9 mouse cellular contexts compared by ENCODE assay signal in the genomic region with DNA sequence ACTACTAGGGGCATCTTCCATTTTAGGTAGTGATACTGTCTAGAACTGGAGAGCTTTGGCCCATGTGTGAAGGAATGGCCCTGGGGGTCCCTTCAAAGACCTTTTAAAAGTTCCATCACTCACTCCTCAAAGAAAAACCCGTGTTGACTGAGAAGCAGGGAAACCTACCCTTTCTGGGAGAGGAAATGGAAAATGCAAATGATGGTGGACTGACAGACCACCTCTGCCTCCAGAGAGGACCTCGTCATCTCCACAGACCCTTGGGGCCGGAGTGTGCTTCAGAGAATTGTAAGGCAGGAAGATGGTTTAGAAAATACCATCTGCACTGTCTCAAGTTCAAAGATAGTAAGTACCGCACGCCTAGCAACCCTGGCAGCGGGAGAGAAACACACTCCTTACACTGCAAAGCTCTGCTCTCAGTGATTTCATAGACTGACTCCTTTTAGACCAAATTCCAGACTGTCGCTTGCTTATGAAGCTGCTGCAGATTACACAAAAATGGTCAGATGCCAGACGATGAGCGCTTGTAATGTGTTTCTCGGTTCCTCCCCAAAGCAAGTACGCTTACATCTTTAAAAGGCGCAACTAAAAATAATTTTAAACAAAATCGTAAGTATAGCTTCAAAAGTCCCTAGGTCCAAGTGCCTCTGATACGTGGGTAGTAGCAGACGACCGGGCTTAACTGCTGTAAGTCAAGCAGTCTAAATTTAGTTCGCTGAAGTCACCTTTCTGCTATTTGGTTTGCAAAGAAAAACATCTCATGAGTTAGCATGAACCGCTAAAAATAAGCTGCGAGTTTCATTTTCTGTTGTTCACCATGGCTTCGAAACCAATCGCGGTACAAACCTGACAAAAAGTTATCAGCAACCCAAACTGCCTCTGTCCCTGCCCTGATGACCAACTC. TPM values are rescaled to one million over a fixed set of nuclear protein-coding genes. Genes with fewer than 3 reads are reported as not detected.
DNase-seq lines count a peak whose midpoint lies in the region; ATAC-seq and TF ChIP-seq lines count a peak whose summit lies in the region.
"Had no signal": no experiment of that assay in that cellular context is flagged by ENCODE, and none has a peak within 500 bp of the region (broad histone marks: within the 10 kb centered on the region; RNA-seq: fewer than 3 reads in every experiment).

No protein-coding gene starts in this region.

- no peaks in the 10 kb centered on the region for H3K4me1 ChIP-seq in testis, adult 2 months (ENCODE audit: control insufficient read depth, insufficient read depth, low read length)
- peaks cover 40% of the 10 kb centered on the region for H3K4me1 ChIP-seq in heart, embryonic 12.5 days (replicated peaks)
- peaks cover 23% of the 10 kb centered on the region for H3K4me1 ChIP-seq in lung, embryonic 15.5 days
- 0 out of 2 replicates have a peak, but pooled peaks cover 2% of the 10 kb centered on the region for H3K4me1 ChIP-seq in stomach, postnatal 0 days (replicated peaks; ENCODE audit: control insufficient read depth, insufficient read depth)
- no peaks in the 10 kb centered on the region for H3K4me1 ChIP-seq in kidney, embryonic 14.5 days (ENCODE audit: control insufficient read depth, insufficient read depth, low read length)

- no peaks in the 10 kb centered on the region for H3K36me3 ChIP-seq in testis, adult 2 months (ENCODE audit: control insufficient read depth, insufficient read depth, low read length)
- H3K36me3 ChIP-seq in heart, embryonic 12.5 days = peaks cover 4% of the 10 kb centered on the region; the same call in 1 of the 2 replicates
- H3K36me3 ChIP-seq in lung, embryonic 15.5 days = no peaks in the 10 kb centered on the region
- no peaks in the 10 kb centered on the region for H3K36me3 ChIP-seq in stomach, postnatal 0 days (ENCODE audit: control insufficient read depth, insufficient read depth, low read length)
- no peaks in the 10 kb centered on the region for H3K36me3 ChIP-seq in kidney, embryonic 14.5 days (ENCODE audit: control insufficient read depth, insufficient read depth, low read length)
- H3K36me3 ChIP-seq: midbrain, embryonic 15.5 days had no signal

- H3K27me3 ChIP-seq in testis, adult 2 months (ENCODE audit: control insufficient read depth, insufficient read depth, low read length) = no peaks in the 10 kb centered on the region
- H3K27me3 ChIP-seq in heart, embryonic 12.5 days (replicated peaks) = no peaks in the 10 kb centered on the region
- H3K27me3 ChIP-seq in lung, embryonic 15.5 days = no peaks in the 10 kb centered on the region
- H3K27me3 ChIP-seq in stomach, postnatal 0 days (ENCODE audit: control insufficient read depth, insufficient read depth, low read length) = no peaks in the 10 kb centered on the region
- H3K27me3 ChIP-seq in kidney, embryonic 14.5 days (ENCODE audit: control insufficient read depth, insufficient read depth, low read length) = no peaks in the 10 kb centered on the region
- H3K27me3 ChIP-seq: midbrain, embryonic 15.5 days had no signal

- TF ChIP-seq EP300 in stomach, postnatal 0 days (optimal IDR thresholded peaks at IDR 0.05) = no peak

- WGBS in heart, embryonic 12.5 days = 27% methylated on average over 22 of the region's 22 CpGs
- WGBS in lung, embryonic 15.5 days = 57% methylated on average over 22 of the region's 22 CpGs
- 53% methylated on average over 22 of the region's 22 CpGs for WGBS in stomach, postnatal 0 days
- WGBS in kidney, embryonic 14.5 days = 73% methylated on average over 22 of the region's 22 CpGs

- TF ChIP-seq CTCF in testis, adult 2 months (IDR thresholded peaks at IDR 0.05; ENCODE audit: control insufficient read depth, insufficient read depth, insufficient replicate concordance, low read depth, low read length) = no peak
- TF ChIP-seq CTCF in stomach, postnatal 0 days (IDR thresholded peaks at IDR 0.05; ENCODE audit: low read depth) = no peak

- no peak overlapping the region for H3K4me3 ChIP-seq in testis, adult 2 months (ENCODE audit: control insufficient read depth, low read depth, low read length)
- no peak overlapping the region for H3K4me3 ChIP-seq in heart, embryonic 12.5 days
- no peak overlapping the region for H3K4me3 ChIP-seq in lung, embryonic 15.5 days
- no peak overlapping the region for H3K4me3 ChIP-seq in stomach, postnatal 0 days (ENCODE audit: low read depth, low read length)
- H3K4me3 ChIP-seq in kidney, embryonic 14.5 days (ENCODE audit: low read length) = no peak overlapping the region
- H3K4me3 ChIP-seq: midbrain, embryonic 15.5 days had no signal

- no peak for TF ChIP-seq POLR2A in testis, adult 2 months (IDR thresholded peaks at IDR 0.05; ENCODE audit: control insufficient read depth, low read depth, low read length)

- H3K9me3 ChIP-seq in heart, embryonic 12.5 days (replicated peaks) = no peaks in the 10 kb centered on the region
- no peaks in the 10 kb centered on the region for H3K9me3 ChIP-seq in lung, embryonic 15.5 days
- H3K9me3 ChIP-seq in stomach, postnatal 0 days (ENCODE audit: control insufficient read depth, low read length) = no peaks in the 10 kb centered on the region
- H3K9me3 ChIP-seq in kidney, embryonic 14.5 days (ENCODE audit: control insufficient read depth, low read length) = no peaks in the 10 kb centered on the region; the same call in 1 of the 2 replicates
- H3K9me3 ChIP-seq: midbrain, embryonic 15.5 days had no signal

- peak overlapping the region; percentile 46 for H3K4me2 ChIP-seq in heart, embryonic 12.5 days
- H3K4me2 ChIP-seq in lung, embryonic 15.5 days = peak overlapping the region; percentile 4; the same call in 1 of the 2 replicates
- peak overlapping the region; percentile 18; the same call in 1 of the 2 replicates for H3K4me2 ChIP-seq in stomach, postnatal 0 days (replicated peaks; ENCODE audit: low read depth)
- no peak overlapping the region for H3K4me2 ChIP-seq in kidney, embryonic 14.5 days (replicated peaks; ENCODE audit: low read depth, low read length)

- H3K27ac ChIP-seq in testis, adult 2 months (ENCODE audit: control insufficient read depth, insufficient read depth, low read depth, low read length) = peak overlapping the region; percentile 32; the same call in 1 of the 2 replicates
- peak overlapping the region; percentile 97 for H3K27ac ChIP-seq in heart, embryonic 12.5 days (ENCODE audit: poor library complexity, severe bottlenecking)
- H3K27ac ChIP-seq in lung, embryonic 15.5 days = 0 out of 2 replicates have a peak overlapping the region, but pooled peaks have one; percentile 30
- H3K27ac ChIP-seq in stomach, postnatal 0 days (replicated peaks) = peak overlapping the region; percentile 59
- no peak overlapping the region for H3K27ac ChIP-seq in kidney, embryonic 14.5 days (ENCODE audit: low read depth, low read length)

- DNase-seq in testis, postnatal 14 days (ENCODE audit: low spot score) = no peak
- no peak for DNase-seq in stomach, postnatal 0 days (ENCODE audit: low spot score)
- no peak for DNase-seq in retina, postnatal 1 day

- H3K9ac ChIP-seq in heart, embryonic 12.5 days = peak overlapping the region; percentile 52
- no peak overlapping the region for H3K9ac ChIP-seq in lung, embryonic 15.5 days
- no peak overlapping the region for H3K9ac ChIP-seq in stomach, postnatal 0 days (ENCODE audit: low read length)
- no peak overlapping the region for H3K9ac ChIP-seq in kidney, embryonic 14.5 days (ENCODE audit: low read depth, low read length)
- H3K9ac ChIP-seq: midbrain, embryonic 15.5 days had no signal

- 0 out of 2 replicates have a peak, but pooled peaks have one; percentile 67 for ATAC-seq in heart, embryonic 12.5 days (ENCODE audit: insufficient number of reproducible peaks, low FRiP score)
- peak; percentile 55; the same call in 1 of the 2 replicates for ATAC-seq in lung, embryonic 15.5 days (ENCODE audit: borderline replicate concordance, extremely low read depth, low FRiP score, low TSS enrichment)
- ATAC-seq in stomach, postnatal 0 days (ENCODE audit: low FRiP score, low TSS enrichment) = peak; percentile 78; the same call in 1 of the 2 replicates
- no peak for ATAC-seq in kidney, embryonic 14.5 days (ENCODE audit: low FRiP score, low TSS enrichment)
- ATAC-seq in erythroid progenitor cell, adult 5-6 weeks (replicated peaks; ENCODE audit: low FRiP score, poor library complexity, severe bottlenecking) = no peak

RNA-seq across cellular contexts. Expression of gene Zbtb38, which starts 12.6 kb away (rescaled TPM):
- 2.2 and 2.4 TPM in 2 replicates for polyA plus RNA-seq in testis, adult 2 months (2012; rRNA removed)
- polyA plus RNA-seq in heart, embryonic 12.5 days (2016; fragmentation: Nextera tagmentation; extraction: Ambion mirVana) = 31.3 and 32.1 TPM in 2 replicates
- 26.3 and 26.4 TPM in 2 replicates for polyA plus RNA-seq in lung, embryonic 15.5 days (2015; fragmentation: Nextera tagmentation; extraction: Ambion mirVana)
- polyA plus RNA-seq in stomach, postnatal 0 days (2015; fragmentation: Nextera tagmentation; extraction: Ambion mirVana) = 13.9 and 15.3 TPM in 2 replicates
- polyA plus RNA-seq in kidney, embryonic 14.5 days (2014; fragmentation: Nextera tagmentation; extraction: Ambion mirVana) = 15.6 and 20.5 TPM in 2 replicates
- total RNA-seq in erythroid progenitor cell, adult 5-6 weeks (2015; ENCODE audit: low replicate concordance) = 5.0 and 5.9 TPM in 2 replicates
- total RNA-seq in erythroid progenitor cell, adult 5-6 weeks (2017; ENCODE audit: low replicate concordance) = 4.1 and 6.4 TPM in 2 replicates

Comparison
In these comparisons a context has a peak if more than half of its experiments do, and no peak if none do; other contexts are left out.
1. ATAC-seq: peak in heart, embryonic 12.5 days (single experiment), lung, embryonic 15.5 days (single experiment) and stomach, postnatal 0 days (single experiment); none in kidney, embryonic 14.5 days (single experiment) and erythroid progenitor cell, adult 5-6 weeks (single experiment).